Mouse (Mus musculus): Measurements from ENCODE around the gene Babam2.

DNA sequence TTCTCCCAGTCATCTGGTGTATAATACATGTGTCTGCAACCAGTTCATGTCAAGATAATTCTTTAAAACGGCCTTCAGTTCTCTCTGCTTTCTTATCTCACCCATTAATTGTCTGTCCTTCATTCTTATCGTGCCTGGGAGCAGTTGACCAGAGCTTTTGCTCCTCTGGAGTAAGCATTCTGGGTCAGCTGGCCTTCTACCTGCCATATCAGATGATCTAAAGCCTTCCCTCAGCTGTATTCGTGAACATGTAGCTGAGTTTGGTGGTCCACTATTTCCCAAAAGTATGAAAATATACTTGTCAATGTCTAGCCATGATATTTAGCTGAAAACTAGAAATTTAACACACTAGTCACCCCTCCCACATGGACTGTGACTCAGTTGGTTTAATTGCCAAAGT is 304.3 kb downstream of the Babam2 start:
- no peak for TF ChIP-seq POLR2A (IDR thresholded peaks at IDR 0.05; ENCODE audit: low read depth, low read length)
- TF ChIP-seq CTCF (IDR thresholded peaks at IDR 0.05; ENCODE audit: extremely low read depth, insufficient read length, insufficient replicate concordance, low read depth, low read length), result no peak

Measured in small intestine, adult 2 months (tissue).